Mouse (Mus musculus): ENCODE data around the gene Trib3. TPM values are rescaled to one million over a fixed set of nuclear protein-coding genes. Genes with fewer than 3 reads are reported as not detected.

Gene Trib3
- polyA plus RNA-seq, 1 experiment from 2014 or later, result 2.3 TPM

- H3K4me3 ChIP-seq, result peak overlapping the region; percentile 70
- peaks cover 35% of the 10 kb centered on the region for H3K27me3 ChIP-seq (ENCODE audit: poor library complexity, severe bottlenecking)
- WGBS, result 12% methylated on average over 10 of the region's 10 CpGs
- H3K36me3 ChIP-seq (replicated peaks), result no peaks in the 10 kb centered on the region
- no peak for DNase-seq (ENCODE audit: extremely low spot score, low spot score)
- H3K27ac ChIP-seq, result peak overlapping the region; percentile 83
- H3K4me1 ChIP-seq, result peaks cover 28% of the 10 kb centered on the region
- H3K9me3 ChIP-seq, result no peaks in the 10 kb centered on the region
These were observed 529 bp upstream of the Trib3 start for GRCm38 (mm10) chr2:152344361-152344760.

- no peaks in the 10 kb centered on the region for H3K36me3 ChIP-seq (replicated peaks)
- WGBS, result 92% methylated on average over 22 of the region's 22 CpGs
These were observed 4.1 kb downstream of the Trib3 start for GRCm38 (mm10) chr2:152339631-152340179.

GRCm38 (mm10) chr2:152338319-152338718 lies 5.5 kb downstream of the Trib3 start:
- 83% methylated on average over 13 of the region's 13 CpGs for WGBS
- H3K4me3 ChIP-seq, result no peak overlapping the region
- no peak overlapping the region for H3K27ac ChIP-seq
- H3K9me3 ChIP-seq, result no peaks in the 10 kb centered on the region
- no peaks in the 10 kb centered on the region for H3K36me3 ChIP-seq (replicated peaks)
- peaks cover 22% of the 10 kb centered on the region for H3K27me3 ChIP-seq (ENCODE audit: poor library complexity, severe bottlenecking)
- DNase-seq (ENCODE audit: extremely low spot score, low spot score), result no peak
- H3K4me1 ChIP-seq, result peaks cover 16% of the 10 kb centered on the region

More at GRCm38 (mm10) chr2:152339631-152340179, 4.1 kb downstream of the Trib3 start:
- H3K4me3 ChIP-seq, result no peak overlapping the region
- H3K27me3 ChIP-seq (ENCODE audit: poor library complexity, severe bottlenecking), result peaks cover 28% of the 10 kb centered on the region
- H3K9me3 ChIP-seq, result no peaks in the 10 kb centered on the region
- H3K4me1 ChIP-seq, result peaks cover 25% of the 10 kb centered on the region
- no peak for DNase-seq (ENCODE audit: extremely low spot score, low spot score)
- H3K27ac ChIP-seq, result no peak overlapping the region

GRCm38 (mm10) chr2:152337591-152338212 lies 6.1 kb downstream of the Trib3 start:
- DNase-seq (ENCODE audit: extremely low spot score, low spot score), result no peak
- Histone ChIP-seq H3K9me3 (no peaks in the 10 kb centered on the region), H3K4me1 (peaks cover 14% of the 10 kb centered on the region), H3K27me3 (ENCODE audit: poor library complexity, severe bottlenecking) (peaks cover 16% of the 10 kb centered on the region), H3K36me3 (replicated peaks) (no peaks in the 10 kb centered on the region), H3K27ac (no peak overlapping the region), H3K4me3 (no peak overlapping the region)
- 93% methylated on average over 11 of the region's 11 CpGs for WGBS

GRCm38 (mm10) chr2:152336856-152337255 lies 7.0 kb downstream of the Trib3 start:
- no peaks in the 10 kb centered on the region for H3K9me3 ChIP-seq
- H3K27me3 ChIP-seq (ENCODE audit: poor library complexity, severe bottlenecking), result peaks cover 8% of the 10 kb centered on the region
- H3K4me3 ChIP-seq, result no peak overlapping the region
- no peak for DNase-seq (ENCODE audit: extremely low spot score, low spot score)
- WGBS, result 83% methylated on average over 1 of the region's 1 CpGs
- H3K36me3 ChIP-seq (replicated peaks), result no peaks in the 10 kb centered on the region
- no peak overlapping the region for H3K27ac ChIP-seq
- H3K4me1 ChIP-seq, result peaks cover 19% of the 10 kb centered on the region

- peaks cover 34% of the 10 kb centered on the region for H3K4me1 ChIP-seq
- WGBS, result 60% methylated on average over 11 of the region's 11 CpGs
- H3K27me3 ChIP-seq (ENCODE audit: poor library complexity, severe bottlenecking), result peaks cover 6% of the 10 kb centered on the region
- no peaks in the 10 kb centered on the region for H3K9me3 ChIP-seq
- H3K36me3 ChIP-seq (replicated peaks), result peaks cover 5% of the 10 kb centered on the region; the same call in 1 of the 2 replicates
- no peak overlapping the region for H3K27ac ChIP-seq
- no peak for DNase-seq (ENCODE audit: extremely low spot score, low spot score)
- no peak overlapping the region for H3K4me3 ChIP-seq
These were observed 8.5 kb downstream of the Trib3 start for GRCm38 (mm10) chr2:152335289-152335820.

- 88% methylated on average over 4 of the region's 4 CpGs for WGBS
- Histone ChIP-seq H3K4me3 (no peak overlapping the region), H3K9me3 (no peaks in the 10 kb centered on the region), H3K27me3 (ENCODE audit: poor library complexity, severe bottlenecking) (peaks cover 6% of the 10 kb centered on the region), H3K36me3 (replicated peaks) (peaks cover 23% of the 10 kb centered on the region), H3K4me1 (peaks cover 35% of the 10 kb centered on the region), H3K27ac (no peak overlapping the region)
- DNase-seq (ENCODE audit: extremely low spot score, low spot score), result no peak
These were observed 10.4 kb downstream of the Trib3 start for GRCm38 (mm10) chr2:152333345-152334006.

GRCm38 (mm10) chr2:152332101-152332825 lies 11.6 kb downstream of the Trib3 start, which contains the start of gene Rbck1:
Rbck1 (minus strand) TSS chr2:152332653.
- Histone ChIP-seq H3K4me1 (peaks cover 35% of the 10 kb centered on the region), H3K27ac (peak within 1 kb of the TSS; percentile 93), H3K4me3 (peak within 1 kb of the TSS; percentile 90), H3K27me3 (ENCODE audit: poor library complexity, severe bottlenecking) (peaks cover 6% of the 10 kb centered on the region), H3K36me3 (replicated peaks) (peaks cover 35% of the 10 kb centered on the region), H3K9me3 (no peaks in the 10 kb centered on the region)
- under 1% methylated on average over 54 of the region's 54 CpGs for WGBS
- DNase-seq (ENCODE audit: extremely low spot score, low spot score), result peak; percentile 89

- H3K36me3 ChIP-seq (replicated peaks), result peaks cover 48% of the 10 kb centered on the region
- no peak overlapping the region for H3K27ac ChIP-seq
- 70% methylated on average over 7 of the region's 7 CpGs for WGBS
- DNase-seq (ENCODE audit: extremely low spot score, low spot score), result no peak
- peaks cover 35% of the 10 kb centered on the region for H3K4me1 ChIP-seq
- H3K27me3 ChIP-seq (ENCODE audit: poor library complexity, severe bottlenecking), result peaks cover 6% of the 10 kb centered on the region
- peak overlapping the region; percentile 90 for H3K4me3 ChIP-seq
- no peaks in the 10 kb centered on the region for H3K9me3 ChIP-seq
These were observed 12.9 kb downstream of the Trib3 start for GRCm38 (mm10) chr2:152330858-152331423.

GRCm38 (mm10) chr2:152327980-152328379 lies 15.9 kb downstream of the Trib3 start:
- no peaks in the 10 kb centered on the region for H3K27me3 ChIP-seq (ENCODE audit: poor library complexity, severe bottlenecking)
- H3K4me1 ChIP-seq, result peaks cover 24% of the 10 kb centered on the region
- H3K27ac ChIP-seq, result no peak overlapping the region
- WGBS, result 69% methylated on average over 5 of the region's 5 CpGs
- DNase-seq (ENCODE audit: extremely low spot score, low spot score), result no peak
- no peaks in the 10 kb centered on the region for H3K9me3 ChIP-seq
- H3K36me3 ChIP-seq (replicated peaks), result peaks cover 78% of the 10 kb centered on the region
- H3K4me3 ChIP-seq, result no peak overlapping the region

- Histone ChIP-seq H3K9me3 (no peaks in the 10 kb centered on the region), H3K4me3 (no peak overlapping the region), H3K4me1 (peaks cover 14% of the 10 kb centered on the region), H3K27ac (no peak overlapping the region), H3K27me3 (ENCODE audit: poor library complexity, severe bottlenecking) (no peaks in the 10 kb centered on the region), H3K36me3 (replicated peaks) (peaks cover 91% of the 10 kb centered on the region)
- no peak for DNase-seq (ENCODE audit: extremely low spot score, low spot score)
- 89% methylated on average over 8 of the region's 8 CpGs for WGBS
These were observed 17.2 kb downstream of the Trib3 start for GRCm38 (mm10) chr2:152326654-152327053.

- no peak for DNase-seq (ENCODE audit: extremely low spot score, low spot score)
- Histone ChIP-seq H3K36me3 (replicated peaks) (peaks cover 96% of the 10 kb centered on the region), H3K27me3 (ENCODE audit: poor library complexity, severe bottlenecking) (no peaks in the 10 kb centered on the region), H3K9me3 (no peaks in the 10 kb centered on the region), H3K27ac (no peak overlapping the region), H3K4me1 (peaks cover 9% of the 10 kb centered on the region), H3K4me3 (no peak overlapping the region)
- 94% methylated on average over 13 of the region's 13 CpGs for WGBS
These were observed 17.7 kb downstream of the Trib3 start for GRCm38 (mm10) chr2:152326157-152326556.

Measured in forebrain, embryonic 10.5 days (tissue).